Mouse (Mus musculus): ENCODE results near the gene Ces1g. TPM values are rescaled to one million over a fixed set of nuclear protein-coding genes. Genes with fewer than 3 reads are reported as not detected.

The Ces1g gene
- total RNA-seq (2023): not detected in 2 replicates

GRCm38 (mm10) chr8:93337207-93337606, at the start of gene Ces1g:
Ces1g (minus strand) TSS chr8:93337308.

GRCm38 (mm10) chr8:93379625-93380024, 42.5 kb upstream of the Ces1g start, which contains the start of gene Ces1h:
Ces1h (minus strand) TSS chr8:93379725.

GRCm38 (mm10) chr8:93279556-93279955, 57.6 kb downstream of the Ces1g start, which contains the start of gene Ces1f:
Ces1f (minus strand) TSS chr8:93279747.

Other genes with a start within 250 kb of the Ces1g start
- gene Ces1c, start 206.0 kb downstream of the Ces1g start, total RNA-seq (2023): not detected in 2 replicates
- 16.5 and 20.0 TPM in 2 replicates for gene Ces1d, start 139.5 kb downstream of the Ces1g start, total RNA-seq (2023)
- not detected in 2 replicates for gene Ces1e, start 107.7 kb downstream of the Ces1g start, total RNA-seq (2023)
- not detected in 2 replicates for gene Ces1f, start 57.6 kb downstream of the Ces1g start, total RNA-seq (2023)
- not detected in 2 replicates for gene Ces1h, start 42.4 kb upstream of the Ces1g start, total RNA-seq (2023)
- not detected in 2 replicates for gene Ces5a, start 198.5 kb upstream of the Ces1g start, total RNA-seq (2023)